Mouse (Mus musculus): Measurements from ENCODE around the gene Utp4. TPM values are rescaled to one million over a fixed set of nuclear protein-coding genes. Genes with fewer than 3 reads are reported as not detected.
A peak's percentile ranks its signal among the peaks of the same experiment; 100 is the strongest.
"Not testable (repeated sequence)": the region's sequence is repeated elsewhere in the genome, so short reads cannot be mapped to it uniquely, and the experiment has no call there.

The Utp4 gene
- polyA plus RNA-seq, 1 experiment from 2014 or later: 93.0 TPM

DNA sequence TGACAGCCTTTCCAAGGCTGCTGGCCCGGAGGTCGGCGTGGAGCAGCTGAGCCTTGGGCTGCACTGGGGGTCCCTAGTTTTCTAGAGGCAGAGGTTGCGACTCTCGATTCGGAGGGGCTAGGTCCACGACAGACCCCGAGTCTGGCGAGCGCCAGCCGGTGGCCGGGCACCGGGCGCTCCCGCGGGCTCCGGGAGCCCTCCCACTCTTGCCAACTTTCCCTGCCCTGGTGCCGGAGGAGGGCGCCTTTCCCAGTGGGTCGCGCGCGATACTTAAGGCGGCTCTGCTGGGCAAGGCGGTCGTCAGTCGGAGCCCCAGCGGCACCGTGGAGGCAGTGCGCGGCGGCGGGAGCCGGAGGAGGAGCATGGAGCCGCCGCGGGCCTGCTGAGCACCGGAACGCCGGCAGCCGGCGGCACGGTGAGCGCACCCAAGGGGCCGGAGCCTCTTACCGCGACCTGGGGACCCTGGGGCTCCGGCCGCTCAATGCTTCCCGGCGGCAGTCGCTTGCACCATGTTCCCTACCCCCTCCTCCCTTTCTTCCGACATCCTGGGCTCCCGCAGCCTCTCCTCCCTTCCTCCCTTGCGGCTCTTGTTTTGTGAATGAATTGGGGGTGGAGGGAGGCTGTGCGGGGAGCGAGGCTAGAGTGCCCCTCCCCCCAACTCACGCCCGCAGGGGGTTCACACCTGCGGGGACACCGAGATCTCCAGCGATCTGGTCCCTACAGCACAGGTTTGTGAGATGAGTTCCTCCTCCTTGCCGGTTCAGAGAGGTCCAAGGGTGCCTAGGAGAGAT is 22.7 kb upstream of the Utp4 start:
- WGBS: under 1% methylated on average over 50 of the region's 63 CpGs
- no peak overlapping the region for H3K27ac ChIP-seq (replicated peaks; ENCODE audit: low read depth, low read length)
- H3K27me3 ChIP-seq (ENCODE audit: control insufficient read depth, insufficient read depth, low read length): peaks cover 12% of the 10 kb centered on the region

GRCm38 (mm10) chr8:106871328-106871926 is 22.0 kb upstream of the Utp4 start:
- DNase-seq (ENCODE audit: low spot score) (peak; percentile 42), ATAC-seq (replicated peaks; ENCODE audit: insufficient number of reproducible peaks, low FRiP score, low TSS enrichment, low read depth) (peak; percentile 42; the same call in 1 of the 2 replicates)
- Histone ChIP-seq H3K4me2 (ENCODE audit: low read depth, low read length) (peak overlapping the region; percentile 95), H3K4me1 (ENCODE audit: control insufficient read depth, insufficient read depth, low read length) (peaks cover 9% of the 10 kb centered on the region), H3K4me3 (ENCODE audit: low read depth, low read length) (peak overlapping the region; percentile 46), H3K9me3 (replicated peaks; ENCODE audit: control insufficient read depth, low read length) (no peaks in the 10 kb centered on the region), H3K27me3 (ENCODE audit: control insufficient read depth, insufficient read depth, low read length) (peaks cover 12% of the 10 kb centered on the region), H3K36me3 (replicated peaks; ENCODE audit: control insufficient read depth, insufficient read depth, low read depth, low read length) (no peaks in the 10 kb centered on the region), H3K9ac (replicated peaks; ENCODE audit: low read length) (peak overlapping the region; percentile 47), H3K27ac (replicated peaks; ENCODE audit: low read depth, low read length) (no peak overlapping the region)
- WGBS: 2% methylated on average over 15 of the region's 15 CpGs

More for the DNA sequence above, 22.7 kb upstream of the Utp4 start:
- peak overlapping the region; percentile 46 for H3K4me3 ChIP-seq (ENCODE audit: low read depth, low read length)
- no peaks in the 10 kb centered on the region for H3K36me3 ChIP-seq (replicated peaks; ENCODE audit: control insufficient read depth, insufficient read depth, low read depth, low read length)
- H3K4me1 ChIP-seq (ENCODE audit: control insufficient read depth, insufficient read depth, low read length): peaks cover 9% of the 10 kb centered on the region
- no peak for ATAC-seq (replicated peaks; ENCODE audit: insufficient number of reproducible peaks, low FRiP score, low TSS enrichment, low read depth)
- peak overlapping the region; percentile 47 for H3K9ac ChIP-seq (replicated peaks; ENCODE audit: low read length)
- H3K4me2 ChIP-seq (ENCODE audit: low read depth, low read length): peak overlapping the region; percentile 95
- peak; percentile 67 for DNase-seq (ENCODE audit: low spot score)
- H3K9me3 ChIP-seq (replicated peaks; ENCODE audit: control insufficient read depth, low read length): no peaks in the 10 kb centered on the region

GRCm38 (mm10) chr8:106871931-106872371 is 21.5 kb upstream of the Utp4 start:
- Histone ChIP-seq H3K4me3 (ENCODE audit: low read depth, low read length) (peak overlapping the region; percentile 46; the same call in 1 of the 2 replicates), H3K4me2 (ENCODE audit: low read depth, low read length) (peak overlapping the region; percentile 95), H3K36me3 (replicated peaks; ENCODE audit: control insufficient read depth, insufficient read depth, low read depth, low read length) (no peaks in the 10 kb centered on the region), H3K9ac (replicated peaks; ENCODE audit: low read length) (peak overlapping the region; percentile 28; the same call in 1 of the 2 replicates), H3K27ac (replicated peaks; ENCODE audit: low read depth, low read length) (no peak overlapping the region), H3K9me3 (replicated peaks; ENCODE audit: control insufficient read depth, low read length) (no peaks in the 10 kb centered on the region), H3K4me1 (ENCODE audit: control insufficient read depth, insufficient read depth, low read length) (peaks cover 9% of the 10 kb centered on the region), H3K27me3 (ENCODE audit: control insufficient read depth, insufficient read depth, low read length) (peaks cover 12% of the 10 kb centered on the region)
- under 1% methylated on average over 22 of the region's 22 CpGs for WGBS
- DNase-seq (ENCODE audit: low spot score): peak; percentile 67
- ATAC-seq (replicated peaks; ENCODE audit: insufficient number of reproducible peaks, low FRiP score, low TSS enrichment, low read depth): peak; percentile 58; the same call in 1 of the 2 replicates

GRCm38 (mm10) chr8:106872454-106873034 is 20.9 kb upstream of the Utp4 start:
- peaks cover 12% of the 10 kb centered on the region for H3K27me3 ChIP-seq (ENCODE audit: control insufficient read depth, insufficient read depth, low read length)
- DNase-seq (ENCODE audit: low spot score): no peak
- WGBS: 9% methylated on average over 8 of the region's 8 CpGs

DNA sequence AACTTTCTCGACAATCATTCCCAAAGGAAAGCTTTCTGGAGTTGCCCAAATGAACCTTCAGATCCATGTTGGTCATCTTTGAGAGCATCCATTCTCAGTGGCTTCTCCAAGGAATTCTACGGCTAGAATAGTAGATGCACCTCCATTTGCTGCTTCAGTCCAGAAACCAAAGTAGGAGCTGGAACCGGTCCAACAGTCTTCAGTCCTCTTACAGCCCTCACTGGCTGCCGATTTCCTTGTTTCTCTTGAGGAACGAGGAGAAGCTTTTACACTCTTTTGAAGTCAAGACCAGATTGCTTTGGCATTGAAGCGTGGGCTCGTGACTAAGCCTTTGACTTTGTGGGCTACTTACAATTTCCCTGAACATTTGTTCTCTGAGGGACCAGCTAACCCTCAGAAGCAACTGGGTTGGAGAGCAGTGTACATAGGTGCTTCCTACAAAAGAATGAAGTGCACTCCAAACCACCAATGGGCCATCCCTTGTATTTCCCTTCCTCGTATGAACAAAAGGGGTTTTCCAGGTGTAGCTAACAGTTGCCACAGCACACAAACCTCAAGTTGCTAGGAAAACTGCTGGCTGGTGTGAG is 13.2 kb upstream of the Utp4 start:
- peaks cover 3% of the 10 kb centered on the region for H3K36me3 ChIP-seq (replicated peaks; ENCODE audit: control insufficient read depth, insufficient read depth, low read depth, low read length)
- ATAC-seq (replicated peaks; ENCODE audit: insufficient number of reproducible peaks, low FRiP score, low TSS enrichment, low read depth) (no peak), DNase-seq (ENCODE audit: low spot score) (no peak)
- H3K4me3 ChIP-seq (ENCODE audit: low read depth, low read length): no peak overlapping the region
- no peaks in the 10 kb centered on the region for H3K9me3 ChIP-seq (replicated peaks; ENCODE audit: control insufficient read depth, low read length)
- 94% methylated on average over 8 of the region's 8 CpGs for WGBS
- H3K27ac ChIP-seq (replicated peaks; ENCODE audit: low read depth, low read length): no peak overlapping the region
- no peak overlapping the region for H3K4me2 ChIP-seq (ENCODE audit: low read depth, low read length)
- no peak overlapping the region for H3K9ac ChIP-seq (replicated peaks; ENCODE audit: low read length)
- H3K27me3 ChIP-seq (ENCODE audit: control insufficient read depth, insufficient read depth, low read length): no peaks in the 10 kb centered on the region
- no peaks in the 10 kb centered on the region for H3K4me1 ChIP-seq (ENCODE audit: control insufficient read depth, insufficient read depth, low read length)

More at GRCm38 (mm10) chr8:106872454-106873034, 20.9 kb upstream of the Utp4 start:
- peak overlapping the region; percentile 18; the same call in 1 of the 2 replicates for H3K9ac ChIP-seq (replicated peaks; ENCODE audit: low read length)
- H3K36me3 ChIP-seq (replicated peaks; ENCODE audit: control insufficient read depth, insufficient read depth, low read depth, low read length): no peaks in the 10 kb centered on the region
- H3K27ac ChIP-seq (replicated peaks; ENCODE audit: low read depth, low read length): no peak overlapping the region
- no peak for ATAC-seq (replicated peaks; ENCODE audit: insufficient number of reproducible peaks, low FRiP score, low TSS enrichment, low read depth)
- peak overlapping the region; percentile 95; the same call in 1 of the 2 replicates for H3K4me2 ChIP-seq (ENCODE audit: low read depth, low read length)
- H3K9me3 ChIP-seq (replicated peaks; ENCODE audit: control insufficient read depth, low read length): no peaks in the 10 kb centered on the region
- H3K4me1 ChIP-seq (ENCODE audit: control insufficient read depth, insufficient read depth, low read length): peaks cover 9% of the 10 kb centered on the region
- H3K4me3 ChIP-seq (ENCODE audit: low read depth, low read length): peak overlapping the region; percentile 46; the same call in 1 of the 2 replicates

DNA sequence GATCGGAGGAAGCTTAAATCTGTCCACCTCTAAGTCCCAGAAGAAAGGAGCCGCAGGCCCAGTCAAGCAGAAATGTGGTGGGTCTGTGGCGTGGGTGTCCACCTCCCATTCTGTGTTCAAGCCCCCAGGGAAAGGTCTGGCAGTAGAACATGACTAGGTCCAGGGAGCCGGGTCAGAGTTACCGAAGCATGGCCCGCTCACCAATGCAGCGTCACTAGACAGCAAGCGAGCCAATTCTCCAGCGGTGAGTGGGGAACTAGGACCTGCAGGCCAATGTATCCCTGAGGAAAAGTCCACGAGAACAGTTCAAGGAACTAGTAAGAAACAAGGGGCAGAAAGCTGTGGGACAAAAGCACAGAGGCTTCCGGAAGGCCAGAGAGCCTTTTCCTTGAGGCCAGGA is 9.3 kb upstream of the Utp4 start:
- not testable (repeated sequence) for DNase-seq (ENCODE audit: low spot score); H3K4me2 ChIP-seq (ENCODE audit: low read depth, low read length); ATAC-seq (replicated peaks; ENCODE audit: insufficient number of reproducible peaks, low FRiP score, low TSS enrichment, low read depth); H3K4me3 ChIP-seq (ENCODE audit: low read depth, low read length); H3K27ac ChIP-seq (replicated peaks; ENCODE audit: low read depth, low read length); H3K27me3 ChIP-seq (ENCODE audit: control insufficient read depth, insufficient read depth, low read length); H3K9me3 ChIP-seq (replicated peaks; ENCODE audit: control insufficient read depth, low read length); H3K9ac ChIP-seq (replicated peaks; ENCODE audit: low read length); H3K4me1 ChIP-seq (ENCODE audit: control insufficient read depth, insufficient read depth, low read length)
- 95% methylated on average over 10 of the region's 11 CpGs for WGBS
- H3K36me3 ChIP-seq (replicated peaks; ENCODE audit: control insufficient read depth, insufficient read depth, low read depth, low read length): peaks cover 14% of the 10 kb centered on the region

DNA sequence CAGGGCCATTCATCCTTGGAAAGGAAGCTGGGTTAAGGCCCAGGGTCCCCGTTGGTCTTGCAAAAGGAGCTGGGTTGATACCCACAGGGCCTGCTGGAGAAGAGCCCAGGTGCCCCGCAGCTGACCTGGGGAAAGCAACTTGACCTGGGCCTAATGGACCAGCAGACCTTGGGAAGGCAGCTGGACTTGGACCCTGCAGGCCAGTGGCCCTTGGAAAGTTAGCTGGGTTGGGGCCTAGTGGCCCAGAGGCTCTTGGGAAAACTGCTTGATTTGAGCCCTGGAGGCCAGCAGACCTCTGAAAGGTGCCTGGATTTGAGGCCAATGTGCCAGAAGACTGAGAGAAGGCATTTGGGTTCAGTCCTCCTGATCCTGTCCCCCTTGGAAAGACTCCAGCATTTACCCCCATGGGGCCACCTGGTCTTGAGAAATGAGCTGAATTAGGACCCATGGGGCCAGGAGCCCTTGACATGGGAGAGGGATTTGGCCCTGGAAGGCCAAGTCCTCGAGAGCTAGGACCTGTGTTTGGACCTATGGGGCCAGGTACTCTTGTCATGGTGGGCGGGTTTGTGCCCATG is 8.5 kb upstream of the Utp4 start:
- H3K27ac ChIP-seq (replicated peaks; ENCODE audit: low read depth, low read length); H3K9ac ChIP-seq (replicated peaks; ENCODE audit: low read length); H3K27me3 ChIP-seq (ENCODE audit: control insufficient read depth, insufficient read depth, low read length); H3K4me3 ChIP-seq (ENCODE audit: low read depth, low read length); H3K4me1 ChIP-seq (ENCODE audit: control insufficient read depth, insufficient read depth, low read length); H3K9me3 ChIP-seq (replicated peaks; ENCODE audit: control insufficient read depth, low read length); ATAC-seq (replicated peaks; ENCODE audit: insufficient number of reproducible peaks, low FRiP score, low TSS enrichment, low read depth); H3K4me2 ChIP-seq (ENCODE audit: low read depth, low read length); DNase-seq (ENCODE audit: low spot score): not testable (repeated sequence)
- peaks cover 14% of the 10 kb centered on the region for H3K36me3 ChIP-seq (replicated peaks; ENCODE audit: control insufficient read depth, insufficient read depth, low read depth, low read length)
- whole genome bisulfite sequencing: 91% methylated on average over 4 of the region's 4 CpGs
